Mouse (Mus musculus): ENCODE data around the gene Plac9a. TPM values are rescaled to one million over a fixed set of nuclear protein-coding genes. Genes with fewer than 3 reads are reported as not detected.
"Not testable (repeated sequence)": the region's sequence is repeated elsewhere in the genome, so short reads cannot be mapped to it uniquely, and the experiment has no call there.

Gene Plac9a
- polyA plus RNA-seq, 1 experiment from 2014 or later: 2.3 TPM

GRCm38 (mm10) chr14:25857940-25858339, 45.0 kb downstream of the Plac9a start:
- no peak overlapping the region for H3K9ac ChIP-seq
- H3K27ac ChIP-seq: peak overlapping the region; percentile 19; the same call in 1 of the 2 replicates
- no peak for ATAC-seq (ENCODE audit: insufficient read depth, low FRiP score, low read depth)
- H3K36me3 ChIP-seq: no peaks in the 10 kb centered on the region
- H3K4me3 ChIP-seq (replicated peaks): no peak overlapping the region
- WGBS: 73% methylated on average over 8 of the region's 8 CpGs
- H3K4me2 ChIP-seq: no peak overlapping the region
- H3K9me3 ChIP-seq: no peaks in the 10 kb centered on the region
- H3K4me1 ChIP-seq: peaks cover 23% of the 10 kb centered on the region
- no peaks in the 10 kb centered on the region for H3K27me3 ChIP-seq (replicated peaks)

GRCm38 (mm10) chr14:25857168-25857621, 45.7 kb downstream of the Plac9a start:
- Histone ChIP-seq H3K36me3 (no peaks in the 10 kb centered on the region), H3K4me2 (peak overlapping the region; percentile 5; the same call in 1 of the 2 replicates), H3K9ac (no peak overlapping the region), H3K27ac (peak overlapping the region; percentile 42), H3K27me3 (replicated peaks) (no peaks in the 10 kb centered on the region), H3K9me3 (no peaks in the 10 kb centered on the region), H3K4me1 (peaks cover 23% of the 10 kb centered on the region), H3K4me3 (replicated peaks) (no peak overlapping the region)
- 51% methylated on average over 3 of the region's 3 CpGs for WGBS
- ATAC-seq (ENCODE audit: insufficient read depth, low FRiP score, low read depth): peak; percentile 77

- H3K27ac ChIP-seq: peak overlapping the region; percentile 31; the same call in 1 of the 2 replicates
- H3K36me3 ChIP-seq: no peaks in the 10 kb centered on the region
- 35% methylated on average over 8 of the region's 8 CpGs for WGBS
- H3K9me3 ChIP-seq: no peaks in the 10 kb centered on the region
- H3K4me2 ChIP-seq: peak overlapping the region; percentile 21; the same call in 1 of the 2 replicates
- no peak overlapping the region for H3K4me3 ChIP-seq (replicated peaks)
- H3K4me1 ChIP-seq: peaks cover 23% of the 10 kb centered on the region
- H3K27me3 ChIP-seq (replicated peaks): no peaks in the 10 kb centered on the region
- no peak overlapping the region for H3K9ac ChIP-seq
- no peak for ATAC-seq (ENCODE audit: insufficient read depth, low FRiP score, low read depth)
These were observed 47.5 kb downstream of the Plac9a start for GRCm38 (mm10) chr14:25855241-25855885.

GRCm38 (mm10) chr14:25853717-25854452, 49.0 kb downstream of the Plac9a start:
- no peaks in the 10 kb centered on the region for H3K36me3 ChIP-seq
- H3K9me3 ChIP-seq: no peaks in the 10 kb centered on the region
- H3K4me1 ChIP-seq: peaks cover 23% of the 10 kb centered on the region
- 87% methylated on average over 16 of the region's 16 CpGs for WGBS
- no peak for ATAC-seq (ENCODE audit: insufficient read depth, low FRiP score, low read depth)
- H3K4me3 ChIP-seq (replicated peaks): no peak overlapping the region
- H3K27ac ChIP-seq: no peak overlapping the region
- no peaks in the 10 kb centered on the region for H3K27me3 ChIP-seq (replicated peaks)
- H3K4me2 ChIP-seq: no peak overlapping the region
- no peak overlapping the region for H3K9ac ChIP-seq

GRCm38 (mm10) chr14:25853295-25853694, 49.6 kb downstream of the Plac9a start:
- no peak for ATAC-seq (ENCODE audit: insufficient read depth, low FRiP score, low read depth)

GRCm38 (mm10) chr14:25852121-25852561, 50.8 kb downstream of the Plac9a start:
- H3K4me1 ChIP-seq: peaks cover 24% of the 10 kb centered on the region
- H3K4me2 ChIP-seq: no peak overlapping the region
- no peaks in the 10 kb centered on the region for H3K36me3 ChIP-seq
- H3K9ac ChIP-seq: no peak overlapping the region
- 65% methylated on average over 11 of the region's 11 CpGs for WGBS
- H3K9me3 ChIP-seq: no peaks in the 10 kb centered on the region
- no peak overlapping the region for H3K4me3 ChIP-seq (replicated peaks)
- H3K27ac ChIP-seq: no peak overlapping the region
- no peaks in the 10 kb centered on the region for H3K27me3 ChIP-seq (replicated peaks)
- no peak for ATAC-seq (ENCODE audit: insufficient read depth, low FRiP score, low read depth)

More at GRCm38 (mm10) chr14:25853295-25853694, 49.6 kb downstream of the Plac9a start:
- Histone ChIP-seq H3K27me3 (replicated peaks) (no peaks in the 10 kb centered on the region), H3K9ac (no peak overlapping the region), H3K27ac (no peak overlapping the region), H3K4me3 (replicated peaks) (no peak overlapping the region), H3K9me3 (no peaks in the 10 kb centered on the region), H3K4me2 (no peak overlapping the region), H3K4me1 (peaks cover 23% of the 10 kb centered on the region), H3K36me3 (no peaks in the 10 kb centered on the region)
- 57% methylated on average over 6 of the region's 6 CpGs for WGBS

GRCm38 (mm10) chr14:25851189-25851588, 51.7 kb downstream of the Plac9a start:
- no peak overlapping the region for H3K4me3 ChIP-seq (replicated peaks)
- no peak overlapping the region for H3K27ac ChIP-seq
- H3K9me3 ChIP-seq: no peaks in the 10 kb centered on the region
- H3K4me2 ChIP-seq: no peak overlapping the region
- ATAC-seq (ENCODE audit: insufficient read depth, low FRiP score, low read depth): no peak
- H3K36me3 ChIP-seq: no peaks in the 10 kb centered on the region
- no peak overlapping the region for H3K9ac ChIP-seq
- WGBS: 73% methylated on average over 6 of the region's 6 CpGs
- H3K4me1 ChIP-seq: peaks cover 22% of the 10 kb centered on the region
- H3K27me3 ChIP-seq (replicated peaks): no peaks in the 10 kb centered on the region

GRCm38 (mm10) chr14:25850433-25850832, 52.5 kb downstream of the Plac9a start:
- no peaks in the 10 kb centered on the region for H3K36me3 ChIP-seq
- WGBS: 84% methylated on average over 2 of the region's 2 CpGs
- no peak overlapping the region for H3K9ac ChIP-seq
- H3K27me3 ChIP-seq (replicated peaks): no peaks in the 10 kb centered on the region
- peaks cover 21% of the 10 kb centered on the region for H3K4me1 ChIP-seq
- no peak overlapping the region for H3K4me2 ChIP-seq
- H3K4me3 ChIP-seq (replicated peaks): no peak overlapping the region
- H3K27ac ChIP-seq: no peak overlapping the region
- H3K9me3 ChIP-seq: no peaks in the 10 kb centered on the region
- no peak for ATAC-seq (ENCODE audit: insufficient read depth, low FRiP score, low read depth)

GRCm38 (mm10) chr14:25848708-25849107, 54.2 kb downstream of the Plac9a start:
- ATAC-seq (ENCODE audit: insufficient read depth, low FRiP score, low read depth); H3K9ac ChIP-seq; H3K27ac ChIP-seq; H3K4me3 ChIP-seq (replicated peaks); H3K4me2 ChIP-seq; H3K27me3 ChIP-seq (replicated peaks); H3K9me3 ChIP-seq; H3K36me3 ChIP-seq: not testable (repeated sequence)
- H3K4me1 ChIP-seq: peaks cover 10% of the 10 kb centered on the region
- 74% methylated on average over 4 of the region's 4 CpGs for WGBS

- ATAC-seq (ENCODE audit: insufficient read depth, low FRiP score, low read depth): no peak
- Histone ChIP-seq H3K9ac (no peak overlapping the region), H3K4me1 (peaks cover 7% of the 10 kb centered on the region), H3K27ac (no peak overlapping the region), H3K36me3 (no peaks in the 10 kb centered on the region), H3K4me3 (replicated peaks) (no peak overlapping the region), H3K27me3 (replicated peaks) (no peaks in the 10 kb centered on the region), H3K9me3 (no peaks in the 10 kb centered on the region), H3K4me2 (no peak overlapping the region)
- 81% methylated on average over 6 of the region's 6 CpGs for WGBS
These were observed 54.7 kb downstream of the Plac9a start for GRCm38 (mm10) chr14:25848237-25848636.

GRCm38 (mm10) chr14:25847660-25848059, 55.2 kb downstream of the Plac9a start:
- Histone ChIP-seq H3K27me3 (replicated peaks) (no peaks in the 10 kb centered on the region), H3K27ac (no peak overlapping the region), H3K9me3 (no peaks in the 10 kb centered on the region), H3K9ac (no peak overlapping the region), H3K36me3 (no peaks in the 10 kb centered on the region), H3K4me1 (peaks cover 5% of the 10 kb centered on the region), H3K4me2 (no peak overlapping the region), H3K4me3 (replicated peaks) (no peak overlapping the region)
- ATAC-seq (ENCODE audit: insufficient read depth, low FRiP score, low read depth): no peak
- WGBS: 25% methylated on average over 9 of the region's 9 CpGs

- no peak overlapping the region for H3K9ac ChIP-seq
- H3K4me1 ChIP-seq: peaks cover 9% of the 10 kb centered on the region
- H3K27ac ChIP-seq: 0 out of 2 replicates have a peak overlapping the region, but pooled peaks have one; percentile 11
- no peak for ATAC-seq (ENCODE audit: insufficient read depth, low FRiP score, low read depth)
- no peaks in the 10 kb centered on the region for H3K36me3 ChIP-seq
- H3K4me3 ChIP-seq (replicated peaks): no peak overlapping the region
- H3K4me2 ChIP-seq: no peak overlapping the region
- WGBS: 84% methylated on average over 8 of the region's 8 CpGs
- no peaks in the 10 kb centered on the region for H3K27me3 ChIP-seq (replicated peaks)
- no peaks in the 10 kb centered on the region for H3K9me3 ChIP-seq
These were observed 56.4 kb downstream of the Plac9a start for GRCm38 (mm10) chr14:25846516-25846915.

Measured in stomach, embryonic 15.5 days (tissue).